Mouse (Mus musculus): ENCODE results near the gene Slitrk4. TPM values are rescaled to one million over a fixed set of nuclear protein-coding genes. Genes with fewer than 3 reads are reported as not detected.

The Slitrk4 gene
- 1.2 TPM for polyA plus RNA-seq (2014; fragmentation: Illumina TruSeq; extraction: RNeasy Lipid Tissue Mini Kit (QIAGEN cat#74804); ENCODE audit: low read depth, low replicate concordance)

GRCm38 (mm10) chrX:64276290-64277125 is at the start of gene Slitrk4:
Gene Slitrk4 (minus strand): TSS chrX:64276996.

Other genes with a start within 250 kb of the Slitrk4 start
- not detected for gene Gm6760, start 124.8 kb downstream of the Slitrk4 start, polyA plus RNA-seq (2014; fragmentation: Illumina TruSeq; extraction: RNeasy Lipid Tissue Mini Kit (QIAGEN cat#74804); ENCODE audit: low read depth, low replicate concordance)
- not detected for gene 3830417A13Rik, start 103.4 kb downstream of the Slitrk4 start, polyA plus RNA-seq (2014; fragmentation: Illumina TruSeq; extraction: RNeasy Lipid Tissue Mini Kit (QIAGEN cat#74804); ENCODE audit: low read depth, low replicate concordance)

All from heart, adult 10 weeks (tissue).